Mouse (Mus musculus) erythroblast, adult 5-6 weeks (primary cell): ENCODE results near the gene Pdcd4. TPM values are rescaled to one million over a fixed set of nuclear protein-coding genes. Genes with fewer than 3 reads are reported as not detected.

Experiments
- ATAC-seq: replicated peaks from 2 replicates; pipeline ENCODE4 v1.8.0; 2016; ENCODE audit warnings: moderate number of reproducible peaks, mild to moderate bottlenecking, moderate TSS enrichment, inconsistent platforms; ENCODE audit not compliant: poor library complexity, low FRiP score, severe bottlenecking
- total RNA-seq, 2 experiments: library from RNA; stranded (forward) in 1 of 2; stranded (reverse) in 1 of 2; fragments of 150-400 nt in 1 of 2; fragments of 200-764, 138-1000 nt in 1 of 2; gene quantifications; 2 replicates each; pipeline versions ENCODE4 v1.2.3 to v1.2.4; 2015 to 2017; ENCODE audit warnings: low replicate concordance in 2 of 2

Pdcd4 gene
- total RNA-seq (2015; ENCODE audit: low replicate concordance) (46.9 and 57.7 TPM in 2 replicates), total RNA-seq (2017; ENCODE audit: low replicate concordance) (66.9 and 99.0 TPM in 2 replicates)

GRCm38 (mm10) chr19:53892061-53892460 lies at the start of gene Pdcd4:
TSS of gene Pdcd4 (plus strand) at chr19:53892231.
- 0 out of 2 replicates have a peak, but pooled peaks have one; percentile 15 for ATAC-seq

GRCm38 (mm10) chr19:53843972-53844371 lies 48.1 kb upstream of the Pdcd4 start:
- ATAC-seq: no peak

- ATAC-seq: no peak
Measured at GRCm38 (mm10) chr19:53848272-53848995, 43.6 kb upstream of the Pdcd4 start.

- no peak for ATAC-seq
Measured at GRCm38 (mm10) chr19:53850166-53850922, 41.7 kb upstream of the Pdcd4 start.

GRCm38 (mm10) chr19:53851352-53851751 lies 40.7 kb upstream of the Pdcd4 start:
- no peak for ATAC-seq

- ATAC-seq: no peak
Measured at GRCm38 (mm10) chr19:53851826-53852698, 40.0 kb upstream of the Pdcd4 start.

GRCm38 (mm10) chr19:53852699-53853451 lies 39.2 kb upstream of the Pdcd4 start:
- ATAC-seq: no peak

- no peak for ATAC-seq
Measured at GRCm38 (mm10) chr19:53854978-53855377, 37.1 kb upstream of the Pdcd4 start.

- no peak for ATAC-seq
Measured at GRCm38 (mm10) chr19:53855781-53856180, 36.2 kb upstream of the Pdcd4 start.

- ATAC-seq: no peak
Measured at GRCm38 (mm10) chr19:53856794-53857193, 35.2 kb upstream of the Pdcd4 start.

- ATAC-seq: no peak
Measured at GRCm38 (mm10) chr19:53857962-53858361, 34.1 kb upstream of the Pdcd4 start.

- no peak for ATAC-seq
Measured at GRCm38 (mm10) chr19:53859149-53859548, 32.9 kb upstream of the Pdcd4 start.

- no peak for ATAC-seq
Measured at GRCm38 (mm10) chr19:53859593-53859992, 32.4 kb upstream of the Pdcd4 start.

GRCm38 (mm10) chr19:53861346-53861745 lies 30.7 kb upstream of the Pdcd4 start:
- ATAC-seq: no peak

- no peak for ATAC-seq
Measured at GRCm38 (mm10) chr19:53862573-53863246, 29.3 kb upstream of the Pdcd4 start.

GRCm38 (mm10) chr19:53867238-53867637 lies 24.8 kb upstream of the Pdcd4 start:
- no peak for ATAC-seq

GRCm38 (mm10) chr19:53868125-53868524 lies 23.9 kb upstream of the Pdcd4 start:
- ATAC-seq: no peak

- no peak for ATAC-seq
Measured at GRCm38 (mm10) chr19:53868796-53869195, 23.2 kb upstream of the Pdcd4 start.
